Mouse (Mus musculus) brain, embryonic 14.5 days (tissue): ENCODE data around the gene Aftph.

Experiments used
- CTCF ChIP-seq: fragments of 200-500 bp; IDR thresholded peaks from 2 replicates; pipeline ENCODE4 v1.5.1; 2012; ENCODE audit warnings: inconsistent platforms, mild to moderate bottlenecking, moderate library complexity, borderline replicate concordance; ENCODE audit not compliant: insufficient read depth, insufficient read length; ENCODE audit errors: extremely low read depth
- POLR2A ChIP-seq: fragments of 200-500 bp; IDR thresholded peaks from 2 replicates; pipeline ENCODE4 v1.6.1; 2012; ENCODE audit warnings: mild to moderate bottlenecking, inconsistent platforms, borderline replicate concordance; ENCODE audit not compliant: poor library complexity, insufficient read depth, insufficient read length, severe bottlenecking; ENCODE audit errors: extremely low read depth

GRCm38 (mm10) chr11:20723572-20723971 is 17.8 kb downstream of the Aftph start:
- TF ChIP-seq CTCF, result no peak
- TF ChIP-seq POLR2A, result no peak
